Mouse (Mus musculus) neural tube, embryonic 13.5 days (tissue): ENCODE measurements around the gene Cnot3. TPM values are rescaled to one million over a fixed set of nuclear protein-coding genes. Genes with fewer than 3 reads are reported as not detected.
"Not testable (repeated sequence)": the region's sequence is repeated elsewhere in the genome, so short reads cannot be mapped to it uniquely, and the experiment has no call there.

Source experiments
- ATAC-seq: fragments of 200-750 bp; cut with Nextera tagmentation; 2 replicates; pipeline ENCODE4 v1.8.0; 2017; ENCODE audit warnings: low read depth, mild to moderate bottlenecking, moderate TSS enrichment, moderate library complexity
- H3K27ac ChIP-seq: fragments of 300-500 bp; sonication (generic); replicated peaks from 2 replicates; pipeline ENCODE4 v1.5.1; 2015; ENCODE audit warnings: moderate library complexity, mild to moderate bottlenecking, inconsistent platforms
- H3K27me3 ChIP-seq: fragments of 300-500 bp; sonication (generic); 2 replicates; pipeline ENCODE4 v1.6.1; 2015; ENCODE audit warnings: mild to moderate bottlenecking, inconsistent platforms
- H3K36me3 ChIP-seq: fragments of 300-500 bp; sonication (generic); 2 replicates; pipeline ENCODE4 v1.6.1; 2015; ENCODE audit warnings: mild to moderate bottlenecking, inconsistent platforms
- H3K4me1 ChIP-seq: fragments of 300-500 bp; sonication (generic); replicated peaks from 2 replicates; pipeline ENCODE4 v1.6.1; 2015; ENCODE audit warnings: inconsistent platforms
- H3K4me2 ChIP-seq: fragments of 300-500 bp; sonication (generic); 2 replicates; pipeline ENCODE4 v1.6.1; 2015; ENCODE audit warnings: inconsistent platforms, mild to moderate bottlenecking, moderate library complexity
- H3K4me3 ChIP-seq: fragments of 300-500 bp; sonication (generic); 2 replicates; pipeline ENCODE4 v1.5.1; 2015; ENCODE audit warnings: mild to moderate bottlenecking, inconsistent platforms
- H3K9ac ChIP-seq: fragments of 300-500 bp; sonication (generic); 2 replicates; pipeline ENCODE4 v1.6.1; 2015; ENCODE audit warnings: moderate library complexity, mild to moderate bottlenecking, inconsistent platforms
- H3K9me3 ChIP-seq: fragments of 300-500 bp; sonication (generic); 2 replicates; pipeline ENCODE4 v1.6.1; 2016; ENCODE audit warnings: inconsistent platforms
- WGBS: fragments of 180-500 bp; shearing (Covaris S2); methylation state at CpG from one replicate; pipeline ENCODE4 v1.1.7; 2015; 5-methylcytosine and 5-hydroxymethylcytosine counted together
- microRNA-seq: library from miRNA; unstranded; fragments of <30 nt; microRNA quantifications from one replicate; pipeline ENCODE4, GENCODE M21; 2016
- polyA plus RNA-seq: library from polyadenylated mRNA; unstranded; fragments of >200 nt; fragmentation: Nextera tagmentation; extraction: Ambion mirVana; gene quantifications from 2 replicates; pipeline ENCODE4 v1.2.1, GENCODE M21; 2015

The Cnot3 gene
- polyA plus RNA-seq, 1 experiment from 2014 or later = 44.1 TPM

GRCm38 (mm10) chr7:3705911-3706310 lies 60.8 kb downstream of the Cnot3 start:
- 27% methylated on average over 6 of the region's 6 CpGs for WGBS
- peaks cover 35% of the 10 kb centered on the region for H3K36me3 ChIP-seq
- H3K4me2 ChIP-seq = peak overlapping the region; percentile 99
- no peak for ATAC-seq
- H3K9me3 ChIP-seq = no peaks in the 10 kb centered on the region
- peak overlapping the region; percentile 93 for H3K9ac ChIP-seq
- H3K4me3 ChIP-seq = peak overlapping the region; percentile 90
- no peaks in the 10 kb centered on the region for H3K27me3 ChIP-seq
- 0 out of 2 replicates have a peak overlapping the region, but pooled peaks have one; percentile 13 for H3K27ac ChIP-seq
- H3K4me1 ChIP-seq = peaks cover 30% of the 10 kb centered on the region

- Histone ChIP-seq H3K36me3 (peaks cover 30% of the 10 kb centered on the region), H3K4me2 (peak overlapping the region; percentile 99), H3K4me3 (peak overlapping the region; percentile 90), H3K9me3 (no peaks in the 10 kb centered on the region), H3K4me1 (peaks cover 30% of the 10 kb centered on the region), H3K9ac (peak overlapping the region; percentile 93), H3K27ac (no peak overlapping the region), H3K27me3 (no peaks in the 10 kb centered on the region)
- WGBS = 61% methylated on average over 11 of the region's 11 CpGs
- ATAC-seq = no peak
Observed at GRCm38 (mm10) chr7:3706343-3706934, 61.4 kb downstream of the Cnot3 start.

GRCm38 (mm10) chr7:3707027-3707426 lies 62.0 kb downstream of the Cnot3 start:
- Histone ChIP-seq H3K9ac (peak overlapping the region; percentile 12; the same call in 1 of the 2 replicates), H3K27ac (no peak overlapping the region)

GRCm38 (mm10) chr7:3707568-3708413 lies 62.7 kb downstream of the Cnot3 start:
- no peak overlapping the region for H3K4me2 ChIP-seq
- H3K4me1 ChIP-seq = peaks cover 30% of the 10 kb centered on the region
- 30% methylated on average over 7 of the region's 7 CpGs for WGBS
- no peaks in the 10 kb centered on the region for H3K9me3 ChIP-seq
- no peak overlapping the region for H3K4me3 ChIP-seq
- ATAC-seq = no peak
- H3K36me3 ChIP-seq = peaks cover 26% of the 10 kb centered on the region
- H3K27ac ChIP-seq = no peak overlapping the region
- no peak overlapping the region for H3K9ac ChIP-seq
- no peaks in the 10 kb centered on the region for H3K27me3 ChIP-seq

More at GRCm38 (mm10) chr7:3707027-3707426, 62.0 kb downstream of the Cnot3 start:
- Histone ChIP-seq H3K36me3 (peaks cover 27% of the 10 kb centered on the region), H3K4me1 (peaks cover 30% of the 10 kb centered on the region), H3K4me3 (0 out of 2 replicates have a peak overlapping the region, but pooled peaks have one; percentile 8), H3K4me2 (peak overlapping the region; percentile 99), H3K27me3 (no peaks in the 10 kb centered on the region), H3K9me3 (no peaks in the 10 kb centered on the region)
- ATAC-seq = no peak
- 65% methylated on average over 4 of the region's 4 CpGs for WGBS

GRCm38 (mm10) chr7:3708447-3708980 lies 63.4 kb downstream of the Cnot3 start:
- peaks cover 26% of the 10 kb centered on the region for H3K36me3 ChIP-seq
- not testable (repeated sequence) for H3K4me2 ChIP-seq, ATAC-seq, H3K9me3 ChIP-seq, H3K27ac ChIP-seq, H3K4me3 ChIP-seq, H3K27me3 ChIP-seq, H3K9ac ChIP-seq
- peaks cover 24% of the 10 kb centered on the region for H3K4me1 ChIP-seq
- 32% methylated on average over 5 of the region's 5 CpGs for WGBS

GRCm38 (mm10) chr7:3709000-3709399 lies 63.9 kb downstream of the Cnot3 start:
- Histone ChIP-seq H3K27ac (no peak overlapping the region), H3K9ac (no peak overlapping the region), H3K9me3 (no peaks in the 10 kb centered on the region), H3K27me3 (no peaks in the 10 kb centered on the region), H3K4me2 (no peak overlapping the region), H3K36me3 (peaks cover 26% of the 10 kb centered on the region), H3K4me3 (no peak overlapping the region), H3K4me1 (peaks cover 23% of the 10 kb centered on the region)
- no peak for ATAC-seq
- 67% methylated on average over 1 of the region's 1 CpGs for WGBS

Small RNA genes within 50 kb of the gene (microRNA-seq; reads per million reads assigned to microRNA genes)
- 1.9 reads per million, percentile 6 among the genes with 10 or more reads in this experiment for gene Mir3572

Other genes with a start within 250 kb of the Cnot3 start
- gene Cacng6, start 221.1 kb upstream of the Cnot3 start, polyA plus RNA-seq = 0.10 and 0.69 TPM in 2 replicates
- not detected in 2 replicates for gene Tarm1, start 142.6 kb upstream of the Cnot3 start, polyA plus RNA-seq
- 0.54 and 0.80 TPM in 2 replicates for gene Oscar, start 29.1 kb upstream of the Cnot3 start, polyA plus RNA-seq
- gene Ndufa3, start 27.9 kb upstream of the Cnot3 start, polyA plus RNA-seq = 392 and 462 TPM in 2 replicates
- 31.0 and 34.4 TPM in 2 replicates for gene Tfpt, start 15.3 kb upstream of the Cnot3 start, polyA plus RNA-seq
- 98.6 and 100 TPM in 2 replicates for gene Prpf31, start 15.3 kb upstream of the Cnot3 start, polyA plus RNA-seq
- 18.0 and 18.7 TPM in 2 replicates for gene Leng1, start 20.6 kb downstream of the Cnot3 start, polyA plus RNA-seq
- 3.6 and 4.4 TPM in 2 replicates for gene Tmc4, start 32.3 kb downstream of the Cnot3 start, polyA plus RNA-seq
- gene Tsen34, start 47.6 kb downstream of the Cnot3 start, polyA plus RNA-seq = 223 and 227 TPM in 2 replicates
- 58.7 and 64.6 TPM in 2 replicates for gene Mboat7, start 48.3 kb downstream of the Cnot3 start, polyA plus RNA-seq
- 986 and 989 TPM in 2 replicates for gene Rps9, start 58.7 kb downstream of the Cnot3 start, polyA plus RNA-seq
- 0.14 and 0.23 TPM in 2 replicates for gene Pirb, start 75.1 kb downstream of the Cnot3 start, polyA plus RNA-seq
- not detected in 2 replicates for gene Gm15448, start 180.4 kb downstream of the Cnot3 start, polyA plus RNA-seq
- not detected in 2 replicates for gene Pira2, start 199.8 kb downstream of the Cnot3 start, polyA plus RNA-seq